Mouse (Mus musculus): Measurements from ENCODE around the gene Cckar.

The Cckar gene

GRCm38 (mm10) chr5:53673493-53674150 is 33.9 kb downstream of the Cckar start:
- DNase-seq (ENCODE audit: low read depth, low spot score): peak; percentile 85

- peak; percentile 95 for DNase-seq (ENCODE audit: low read depth, low spot score)
Measured at GRCm38 (mm10) chr5:53672352-53672751, 35.2 kb downstream of the Cckar start.

- peak; percentile 99 for DNase-seq (ENCODE audit: low read depth, low spot score)
Measured at GRCm38 (mm10) chr5:53671507-53671906, 36.0 kb downstream of the Cckar start.

GRCm38 (mm10) chr5:53670321-53670938 is 37.1 kb downstream of the Cckar start:
- peak; percentile 67 for DNase-seq (ENCODE audit: low read depth, low spot score)

GRCm38 (mm10) chr5:53668021-53668420 is 39.5 kb downstream of the Cckar start:
- DNase-seq (ENCODE audit: low read depth, low spot score): peak; percentile 70

GRCm38 (mm10) chr5:53663665-53664064 is 43.8 kb downstream of the Cckar start:
- no peak for DNase-seq (ENCODE audit: low read depth, low spot score)

- DNase-seq (ENCODE audit: low read depth, low spot score): no peak
Measured at GRCm38 (mm10) chr5:53662413-53662812, 45.1 kb downstream of the Cckar start.

GRCm38 (mm10) chr5:53661508-53661907 is 46.0 kb downstream of the Cckar start:
- no peak for DNase-seq (ENCODE audit: low read depth, low spot score)

GRCm38 (mm10) chr5:53657925-53658324 is 49.6 kb downstream of the Cckar start:
- peak; percentile 84 for DNase-seq (ENCODE audit: low read depth, low spot score)

- no peak for DNase-seq (ENCODE audit: low read depth, low spot score)
Measured at GRCm38 (mm10) chr5:53656596-53656995, 50.9 kb downstream of the Cckar start.
